ENCODE assay signal across 8 mouse cellular contexts in the genomic region with DNA sequence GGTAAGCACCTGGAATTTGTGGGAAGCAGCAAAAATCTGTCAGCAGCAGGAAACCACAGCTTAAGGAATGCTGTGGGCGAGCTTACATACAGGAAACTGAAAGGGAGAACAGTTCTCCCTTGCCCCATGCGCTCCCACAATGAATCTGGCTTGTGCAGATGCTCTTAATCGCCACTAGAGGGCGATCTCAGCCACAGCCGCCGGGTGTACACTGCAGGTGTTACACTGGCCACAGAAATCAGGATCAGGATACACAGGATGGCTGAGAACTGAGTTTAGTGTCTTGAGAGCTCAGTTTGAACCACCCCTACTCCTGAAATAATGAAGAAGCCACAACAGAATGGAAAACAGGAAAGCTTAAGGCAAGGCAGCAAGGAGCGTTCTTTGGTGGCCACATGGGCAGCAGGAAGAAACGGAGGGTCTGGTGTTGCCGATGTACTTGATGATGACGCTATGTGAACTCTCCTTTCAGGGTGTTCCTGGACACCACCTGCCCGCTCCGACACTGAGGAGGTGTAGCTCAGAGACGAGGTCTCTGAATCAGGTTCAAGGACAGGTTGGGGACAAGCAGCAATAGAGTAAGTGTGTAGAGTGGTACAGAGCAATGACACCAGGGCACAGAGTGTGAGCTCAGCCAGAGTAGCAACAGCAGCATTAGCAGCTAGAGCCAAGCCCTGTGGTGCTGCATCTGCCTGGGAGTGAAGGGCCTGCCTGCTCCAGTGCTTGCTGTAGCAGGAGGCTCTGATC. TPM values are rescaled to one million over a fixed set of nuclear protein-coding genes. Genes with fewer than 3 reads are reported as not detected.
DNase-seq lines count a peak whose midpoint lies in the region; ATAC-seq and TF ChIP-seq lines count a peak whose summit lies in the region.

No protein-coding gene starts in this region.

- no peak for TF ChIP-seq EP300 in heart, postnatal 0 days (IDR thresholded peaks at IDR 0.05; ENCODE audit: low read depth)
- no peak for TF ChIP-seq EP300 in lung, postnatal 0 days (IDR thresholded peaks at IDR 0.05)

- peaks cover 67% of the 10 kb centered on the region for H3K36me3 ChIP-seq in E14TG2a.4 (ENCODE audit: insufficient read depth, low read length)
- H3K36me3 ChIP-seq in heart, postnatal 0 days (replicated peaks; ENCODE audit: control insufficient read depth, insufficient read depth, low read length): peaks cover 73% of the 10 kb centered on the region
- H3K36me3 ChIP-seq in lung, postnatal 0 days (ENCODE audit: insufficient read depth, low read length): peaks cover 16% of the 10 kb centered on the region

- no peaks in the 10 kb centered on the region for H3K27me3 ChIP-seq in cerebellum, adult 2 months (ENCODE audit: control insufficient read depth, insufficient read depth, low read length)
- H3K27me3 ChIP-seq in E14TG2a.4 (ENCODE audit: insufficient read depth, low read length): no peaks in the 10 kb centered on the region
- no peaks in the 10 kb centered on the region for H3K27me3 ChIP-seq in heart, postnatal 0 days (ENCODE audit: control insufficient read depth, insufficient read depth, low read length)
- H3K27me3 ChIP-seq in lung, postnatal 0 days (replicated peaks; ENCODE audit: insufficient read depth, low read length): no peaks in the 10 kb centered on the region

- no peak overlapping the region for H3K27ac ChIP-seq in cerebellum, adult 2 months (ENCODE audit: insufficient read depth, low read length)
- no peak overlapping the region for H3K27ac ChIP-seq in heart, postnatal 0 days (ENCODE audit: low read depth)
- no peak overlapping the region for H3K27ac ChIP-seq in lung, postnatal 0 days (ENCODE audit: low read length)

- H3K4me2 ChIP-seq in heart, postnatal 0 days (ENCODE audit: low read depth, low read length): no peak overlapping the region
- no peak overlapping the region for H3K4me2 ChIP-seq in lung, postnatal 0 days (replicated peaks; ENCODE audit: low read depth, low read length)

- peak; percentile 87 for ATAC-seq in heart, postnatal 0 days (ENCODE audit: insufficient read depth, low read depth)
- ATAC-seq in lung, postnatal 0 days: peak; percentile 84

- peak in 1 of 2 experiments; percentile 13 for DNase-seq in cerebellum, adult 2 months
- no peak for DNase-seq in cerebellum, adult 18-20 months
- DNase-seq in embryo, embryonic 11.5 days (ENCODE audit: low read depth, low spot score): peak; percentile 42
- DNase-seq in heart, postnatal 0 days (ENCODE audit: low spot score): peak; percentile 71
- DNase-seq in kidney, postnatal 14 days: peak; percentile 52
- peak; percentile 73 for DNase-seq in lung, postnatal 0 days (ENCODE audit: low spot score)
- peak; percentile 69 for DNase-seq in retina, postnatal 1 day

- peak; percentile 77 for TF ChIP-seq CTCF in cerebellum, adult 2 months (IDR thresholded peaks at IDR 0.05; ENCODE audit: borderline replicate concordance, insufficient read depth, low read depth, low read length)
- peak; percentile 97 for TF ChIP-seq CTCF in E14TG2a.4 (conservative IDR thresholded peaks at IDR 0.05; ENCODE audit: low read length)
- TF ChIP-seq CTCF in heart, postnatal 0 days (IDR thresholded peaks at IDR 0.05; ENCODE audit: low read depth): peak; percentile 98
- TF ChIP-seq CTCF in lung, postnatal 0 days (IDR thresholded peaks at IDR 0.05): peak; percentile 98

- TF ChIP-seq POLR2A in cerebellum, adult 2 months (IDR thresholded peaks at IDR 0.05; ENCODE audit: borderline replicate concordance, insufficient read depth, low read length): no peak

- H3K4me1 ChIP-seq in cerebellum, adult 2 months (ENCODE audit: control insufficient read depth, insufficient read depth, low read length): no peaks in the 10 kb centered on the region
- peaks cover 8% of the 10 kb centered on the region for H3K4me1 ChIP-seq in E14TG2a.4 (replicated peaks; ENCODE audit: low read depth, low read length)
- H3K4me1 ChIP-seq in heart, postnatal 0 days (ENCODE audit: control insufficient read depth, insufficient read depth): no peaks in the 10 kb centered on the region
- no peaks in the 10 kb centered on the region for H3K4me1 ChIP-seq in lung, postnatal 0 days (ENCODE audit: insufficient read depth, low read depth, low read length)

- no peak overlapping the region for H3K4me3 ChIP-seq in cerebellum, adult 2 months (replicated peaks; ENCODE audit: insufficient read depth, low read depth, low read length)
- H3K4me3 ChIP-seq in E14TG2a.4 (replicated peaks; ENCODE audit: low read length): no peak overlapping the region
- H3K4me3 ChIP-seq in heart, postnatal 0 days (ENCODE audit: low read depth, low read length): no peak overlapping the region
- H3K4me3 ChIP-seq in lung, postnatal 0 days (ENCODE audit: low read depth, low read length): no peak overlapping the region

- H3K9ac ChIP-seq in heart, postnatal 0 days (replicated peaks; ENCODE audit: low read depth, low read length): no peak overlapping the region
- no peak overlapping the region for H3K9ac ChIP-seq in lung, postnatal 0 days (replicated peaks; ENCODE audit: low read depth)

- WGBS in cerebellum, adult 2 months: 50% methylated on average over 13 of the region's 13 CpGs
- 41% methylated on average over 13 of the region's 13 CpGs for WGBS in heart, postnatal 0 days
- WGBS in lung, postnatal 0 days: 49% methylated on average over 13 of the region's 13 CpGs

- H3K9me3 ChIP-seq in E14TG2a.4 (ENCODE audit: low read length): no peaks in the 10 kb centered on the region
- no peaks in the 10 kb centered on the region for H3K9me3 ChIP-seq in heart, postnatal 0 days (replicated peaks; ENCODE audit: control insufficient read depth, low read length)
- H3K9me3 ChIP-seq in lung, postnatal 0 days (ENCODE audit: low read length): no peaks in the 10 kb centered on the region

RNA-seq across cellular contexts. Expression of gene Cldn22, which starts 48.3 kb away (rescaled TPM):
- polyA plus RNA-seq in cerebellum, adult 2 months (2012; rRNA removed): 0.11 and 0.22 TPM in 2 replicates
- not detected in 2 replicates for total RNA-seq in heart, postnatal 0 days (2014; rRNA removed; ENCODE audit: low replicate concordance)
- not detected in 2 replicates for polyA plus RNA-seq in heart, postnatal 0 days (2015; fragmentation: Nextera tagmentation; extraction: Ambion mirVana)
- not detected in 2 replicates for polyA plus RNA-seq in lung, postnatal 0 days (2015; fragmentation: Nextera tagmentation; extraction: Ambion mirVana)

RNA-seq across cellular contexts. Expression of gene Cldn24, which starts 50.6 kb away (rescaled TPM):
- polyA plus RNA-seq in cerebellum, adult 2 months (2012; rRNA removed): not detected in 2 replicates
- not detected in 2 replicates for total RNA-seq in heart, postnatal 0 days (2014; rRNA removed; ENCODE audit: low replicate concordance)
- polyA plus RNA-seq in heart, postnatal 0 days (2015; fragmentation: Nextera tagmentation; extraction: Ambion mirVana): not detected in 2 replicates
- not detected in 2 replicates for polyA plus RNA-seq in lung, postnatal 0 days (2015; fragmentation: Nextera tagmentation; extraction: Ambion mirVana)

Comparison
In these comparisons a context has a peak if more than half of its experiments do, and no peak if none do; other contexts are left out.
1. DNase-seq: peak in embryo, embryonic 11.5 days (single experiment), heart, postnatal 0 days (single experiment), kidney, postnatal 14 days (single experiment), lung, postnatal 0 days (single experiment) and retina, postnatal 1 day (single experiment); none in cerebellum, adult 18-20 months (0 of 2).
2. Peak in every context shown above with its lines, with median percentiles within 50 percentile points of each other: CTCF ChIP-seq.